Mouse (Mus musculus): ENCODE results near the gene Id1.

GRCm38 (mm10) chr2:152728594-152728993 is 7.5 kb upstream of the Id1 start:
- TF ChIP-seq CTCF (IDR thresholded peaks at IDR 0.05; ENCODE audit: low read depth, low read length) (no peak), POLR2A (IDR thresholded peaks at IDR 0.05; ENCODE audit: borderline replicate concordance, low read depth, low read length) (no peak)
